Mouse (Mus musculus) thymus, adult 18-20 months (tissue): ENCODE data around the gene Rp9.
"Not testable (repeated sequence)": the region's sequence is repeated elsewhere in the genome, so short reads cannot be mapped to it uniquely, and the experiment has no call there.

ENCODE experiments used
- DNase-seq, 2 experiments: peaks; one replicate each; pipeline ENCODE4 v3.0.0; 2022; ENCODE audit warnings: mixed read lengths in 2 of 2

Gene Rp9

DNA sequence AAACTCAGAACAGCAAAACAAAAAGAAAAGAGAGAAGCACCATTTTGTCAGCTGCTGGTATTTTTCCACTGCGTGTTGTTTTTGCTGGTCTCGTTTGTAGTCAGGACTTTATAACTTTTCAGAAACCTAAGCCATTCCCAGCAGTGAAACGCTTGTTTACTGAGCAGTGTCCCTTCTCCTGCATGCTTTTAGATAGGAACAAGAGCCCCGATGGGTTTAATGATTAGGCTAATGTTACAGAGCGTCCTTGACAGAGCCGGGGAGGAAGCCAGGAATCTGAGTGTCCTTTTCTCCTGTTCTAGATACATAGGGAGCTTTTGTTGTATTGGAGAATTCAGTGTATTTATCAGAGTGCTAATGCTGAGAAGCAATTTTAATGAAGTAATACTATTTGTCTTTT is 52.0 kb downstream of the Rp9 start:
- no peak for DNase-seq

DNA sequence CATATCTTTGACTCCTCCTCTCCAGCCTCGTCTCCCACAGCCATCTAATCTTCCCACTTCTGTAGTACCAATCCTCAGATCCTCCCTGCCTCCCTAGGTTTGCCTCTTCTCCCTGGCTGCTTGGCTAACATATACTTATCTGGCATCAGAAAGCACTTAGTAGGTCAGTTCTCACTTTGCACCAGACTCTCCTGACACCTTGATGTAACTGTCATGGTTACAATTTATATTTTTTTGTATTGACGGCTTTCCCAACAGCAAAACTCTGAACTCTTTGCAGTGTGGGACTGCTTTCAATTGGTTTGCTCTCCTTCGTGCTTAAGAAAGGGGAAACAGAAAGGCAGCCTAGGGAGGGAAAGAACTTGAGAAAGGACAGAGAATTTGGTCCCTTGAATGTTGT is 53.4 kb downstream of the Rp9 start:
- no peak for DNase-seq

DNA sequence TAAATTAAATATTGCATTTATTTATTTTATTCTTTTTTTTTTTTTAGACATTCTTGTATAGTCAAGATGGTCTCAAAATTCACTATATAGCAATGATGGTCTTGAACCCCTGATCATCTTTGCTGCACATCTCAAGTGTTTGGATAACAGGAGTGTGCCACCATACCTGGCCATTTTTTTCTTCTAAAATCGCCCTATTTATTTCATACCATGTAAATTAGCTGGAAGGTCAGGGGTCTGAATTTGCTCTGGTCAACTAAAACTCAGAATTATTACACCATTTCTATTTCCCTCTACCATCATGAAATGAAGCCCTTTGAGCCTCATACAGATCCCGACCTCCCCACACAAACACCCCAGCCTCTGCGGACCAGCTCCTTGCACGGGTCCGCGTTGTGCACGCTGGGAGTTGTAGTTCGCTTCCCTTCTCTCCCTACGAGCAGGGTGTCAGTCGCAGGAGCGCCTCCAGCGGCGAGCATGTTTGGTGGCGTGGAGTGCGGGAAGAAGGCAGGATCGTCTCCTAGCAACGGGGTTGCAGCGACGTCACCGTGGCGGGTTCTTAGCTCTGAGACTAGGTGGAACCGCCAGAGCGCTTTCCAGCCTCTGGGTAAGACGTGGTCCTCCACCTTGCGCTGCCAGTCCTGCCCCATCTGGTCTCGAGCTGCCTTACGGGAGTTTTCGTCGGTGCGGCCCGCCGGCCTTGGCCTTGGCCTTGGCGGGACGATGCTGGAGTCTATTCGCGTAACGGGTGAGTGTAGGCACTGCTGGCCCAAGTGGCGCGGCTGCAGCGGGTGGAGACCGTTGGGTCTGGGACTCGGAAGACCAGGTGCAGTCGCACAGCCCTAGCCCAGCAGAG is 58.3 kb downstream of the Rp9 start, which contains the start of gene 9530077C05Rik:
9530077C05Rik (plus strand) TSS at position 512 of the 856 bp plus-strand sequence.
- DNase-seq = peak; percentile 95 to 96

DNA sequence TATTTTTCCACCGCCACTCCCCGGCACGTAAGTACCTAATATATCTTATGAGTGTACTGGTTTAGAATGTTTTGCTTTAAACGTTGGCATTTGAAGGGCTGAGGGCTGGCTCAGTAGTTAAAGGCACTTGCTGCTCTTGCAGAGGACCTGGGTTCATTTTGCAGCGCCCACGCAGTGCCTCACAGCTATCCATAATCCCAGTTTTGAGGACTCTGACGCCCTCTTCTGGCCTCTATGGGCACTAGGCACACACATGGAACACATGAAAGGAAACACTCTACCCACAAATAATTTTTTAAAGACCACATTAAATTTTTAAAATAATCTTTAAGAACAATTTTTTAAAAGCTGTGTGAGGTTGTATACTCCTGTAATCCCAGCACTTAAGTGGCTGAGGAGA is 60.0 kb downstream of the Rp9 start:
- DNase-seq = no peak

DNA sequence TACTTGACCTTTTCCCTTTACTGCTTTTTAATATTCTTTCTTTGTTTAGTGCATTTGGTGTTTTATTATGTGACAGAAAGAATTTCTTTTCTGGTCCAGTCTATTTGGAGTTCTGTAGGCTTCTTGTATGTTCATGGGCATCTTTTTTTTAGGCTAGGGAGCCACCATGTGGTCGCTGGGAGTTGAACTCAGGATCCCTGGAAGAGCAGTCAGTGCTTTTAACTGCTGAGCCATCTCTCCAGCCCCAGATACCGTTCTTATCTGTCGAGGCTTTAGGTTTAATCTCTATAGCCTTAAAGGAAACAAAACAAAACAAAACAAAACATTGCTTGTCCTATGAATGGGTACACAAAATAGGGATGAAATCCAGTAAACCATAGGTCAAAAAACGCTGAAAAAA is 61.2 kb downstream of the Rp9 start:
- not testable (repeated sequence) for DNase-seq

DNA sequence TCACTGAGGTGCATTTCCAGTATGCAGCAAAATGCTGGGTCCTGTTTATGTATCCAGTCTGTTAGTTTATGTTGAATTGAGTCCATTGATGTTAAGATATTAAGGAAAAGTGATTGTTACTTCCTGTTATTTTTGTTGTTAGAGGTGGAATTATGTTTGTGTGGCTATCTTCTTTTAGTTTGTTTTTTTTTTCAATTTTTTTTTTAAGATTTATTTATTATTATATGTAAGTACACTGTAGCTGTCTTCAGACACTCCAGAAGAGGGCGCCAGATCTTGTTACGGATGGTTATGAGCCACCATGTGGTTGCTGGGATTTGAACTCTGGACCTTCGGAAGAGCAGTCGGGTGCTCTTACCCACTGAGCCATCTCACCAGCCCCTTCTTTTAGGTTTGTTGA is 61.9 kb downstream of the Rp9 start:
- not testable (repeated sequence) for DNase-seq

DNA sequence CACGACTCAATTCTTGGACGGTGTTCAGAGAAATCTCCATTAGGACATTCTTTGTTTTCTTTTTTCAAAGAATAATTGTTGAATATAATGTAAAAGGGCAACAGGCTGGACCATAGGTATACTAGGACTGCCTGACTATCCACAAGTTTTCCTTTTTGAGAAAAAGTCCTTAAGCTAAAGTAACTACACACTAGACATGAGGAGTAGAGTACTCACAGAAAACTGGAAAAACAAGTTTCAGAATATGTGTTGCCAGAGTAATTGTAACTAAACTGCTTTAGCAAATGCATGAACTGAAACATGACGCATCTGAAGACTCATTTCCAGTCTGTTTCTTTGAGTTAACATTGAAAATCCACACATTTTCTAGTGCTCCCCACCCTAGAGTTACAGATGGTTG is 64.1 kb downstream of the Rp9 start:
- no peak for DNase-seq

DNA sequence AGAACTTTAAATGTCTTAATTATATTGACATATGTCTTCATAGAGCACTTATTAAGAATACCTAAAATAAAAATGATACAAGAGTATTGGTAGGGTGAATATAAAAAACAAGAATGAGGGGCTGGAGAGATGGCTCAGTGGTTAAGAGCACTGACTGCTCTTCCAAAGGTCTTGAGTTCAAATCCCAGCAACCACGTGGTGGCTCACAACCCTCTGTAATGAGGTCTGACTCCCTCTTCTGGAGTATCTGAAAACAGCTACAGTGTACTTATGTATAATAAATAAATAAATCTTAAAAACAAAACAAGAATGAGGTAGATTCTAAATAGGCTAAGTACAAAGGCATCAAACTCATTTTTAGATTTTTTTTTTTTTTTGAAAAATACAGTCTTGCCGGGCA is 66.0 kb downstream of the Rp9 start:
- not testable (repeated sequence) for DNase-seq

DNA sequence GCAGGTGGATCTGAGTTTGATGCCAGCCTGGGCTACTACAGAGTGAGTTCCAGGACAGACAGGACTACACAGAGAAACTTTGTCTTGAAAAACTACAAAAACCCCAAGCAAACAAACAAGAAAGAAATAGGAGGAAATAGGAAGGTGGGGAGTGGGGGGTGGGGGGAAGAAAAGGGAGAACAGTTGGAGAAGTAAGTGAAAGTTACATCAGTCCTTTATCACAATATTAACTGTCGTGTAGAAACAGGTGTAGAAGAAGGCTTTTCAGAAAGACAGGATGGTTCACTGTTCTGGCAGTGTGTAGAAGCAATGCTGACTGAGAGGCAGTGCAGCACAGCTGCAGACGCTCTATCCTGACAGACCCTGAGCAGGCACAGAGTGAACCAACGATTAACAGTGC is 66.6 kb downstream of the Rp9 start:
- no peak for DNase-seq

DNA sequence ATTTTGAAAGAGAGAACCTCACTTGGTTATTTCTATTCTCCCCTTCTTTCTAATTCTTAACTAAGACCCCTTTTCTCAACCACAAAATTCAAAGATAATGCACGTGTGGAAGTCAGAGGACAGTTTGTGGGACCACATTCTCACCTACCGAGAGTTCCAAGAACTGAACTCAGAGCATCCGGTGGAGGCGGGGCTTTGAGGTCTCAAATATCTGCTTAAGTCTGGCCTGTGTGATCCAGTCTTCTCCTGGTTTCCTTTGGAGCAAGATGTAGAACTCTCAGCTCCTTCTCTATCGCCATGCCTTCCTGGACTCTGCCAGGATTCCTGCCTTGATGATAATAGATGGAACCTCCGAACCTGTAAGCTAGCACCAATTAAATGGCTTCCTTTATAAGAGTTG is 67.5 kb downstream of the Rp9 start:
- DNase-seq = no peak

DNA sequence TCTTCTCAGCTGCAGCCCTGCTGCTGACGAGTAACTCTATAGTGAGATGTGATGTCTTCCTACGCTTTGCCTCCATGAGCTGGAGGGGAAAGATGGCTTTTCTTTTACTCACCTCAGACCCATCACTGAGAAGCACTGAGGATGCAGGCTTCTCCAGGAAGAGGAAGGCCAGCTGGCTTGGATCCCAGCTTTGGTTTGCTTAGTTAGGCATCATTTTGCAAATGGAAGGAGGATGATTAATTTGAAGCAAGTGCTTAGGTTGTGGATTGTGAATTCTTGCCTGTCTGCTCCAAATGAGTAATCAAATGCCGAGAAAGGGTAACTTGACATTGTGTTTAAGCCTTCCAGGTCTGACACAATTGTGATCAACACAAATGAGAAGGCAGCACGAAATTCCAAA is 70.5 kb downstream of the Rp9 start:
- DNase-seq = no peak

DNA sequence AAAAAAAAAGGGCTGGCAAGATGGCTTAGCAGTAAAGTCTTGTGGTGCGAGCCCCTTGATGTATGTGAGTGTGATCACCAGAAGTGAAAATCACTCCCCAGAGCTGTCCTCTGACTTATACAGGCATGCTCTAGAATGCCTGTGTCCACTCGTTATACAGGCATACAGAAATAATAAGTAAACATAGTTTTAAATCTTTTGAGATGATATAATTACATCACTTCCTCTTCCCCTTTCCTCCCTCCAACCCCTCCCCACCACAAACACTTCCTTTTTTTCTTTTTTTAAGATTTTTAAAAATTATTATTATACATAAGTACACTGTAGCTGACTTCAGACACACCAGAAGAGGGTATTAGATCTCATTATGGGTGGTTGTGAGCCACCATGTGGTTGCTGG is 74.8 kb downstream of the Rp9 start:
- DNase-seq = no peak

DNA sequence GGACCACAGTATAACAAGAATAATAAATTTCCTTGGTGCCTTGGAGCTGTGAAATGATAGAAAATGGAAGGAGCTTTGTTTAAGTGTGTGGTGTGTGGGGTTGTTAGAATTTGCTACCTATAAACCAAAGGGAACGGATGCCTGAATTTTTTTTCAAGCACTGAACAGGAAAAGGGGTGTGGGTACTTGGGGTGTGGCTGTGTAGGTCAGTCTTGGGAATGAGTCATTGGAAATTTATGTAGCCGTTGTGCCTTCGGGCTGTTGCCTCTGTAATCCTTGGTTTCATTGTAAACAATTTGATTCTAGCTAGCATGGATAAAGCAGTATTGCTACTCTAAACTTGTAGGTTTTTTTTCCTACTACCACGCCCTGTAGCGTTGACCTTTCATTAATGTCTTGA is 79.2 kb downstream of the Rp9 start:
- no peak for DNase-seq

DNA sequence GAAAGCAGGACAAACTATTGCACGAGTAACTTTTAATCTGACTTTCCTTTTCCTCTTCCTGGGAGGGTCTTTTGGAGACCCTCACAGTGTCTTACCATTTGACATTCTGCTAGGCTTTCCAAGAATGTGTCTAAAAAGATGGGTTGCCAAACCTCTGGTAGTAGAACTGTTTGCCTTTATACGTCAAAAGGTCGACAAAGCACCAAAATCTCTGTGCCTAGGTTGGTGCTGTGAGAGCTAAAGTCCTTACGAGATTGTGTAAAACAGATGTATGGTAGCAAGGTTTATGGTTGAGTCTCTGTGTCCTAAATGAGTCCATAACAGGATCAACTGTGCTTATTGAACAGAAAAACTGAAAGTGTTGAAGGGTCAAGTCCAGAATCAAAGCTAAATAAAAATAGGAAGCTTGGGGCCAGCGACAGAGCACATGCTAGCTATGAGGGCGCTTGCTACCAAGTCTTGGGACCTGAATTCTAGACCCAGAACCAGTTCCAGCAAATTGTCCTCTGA is 79.8 kb downstream of the Rp9 start:
- DNase-seq = no peak

DNA sequence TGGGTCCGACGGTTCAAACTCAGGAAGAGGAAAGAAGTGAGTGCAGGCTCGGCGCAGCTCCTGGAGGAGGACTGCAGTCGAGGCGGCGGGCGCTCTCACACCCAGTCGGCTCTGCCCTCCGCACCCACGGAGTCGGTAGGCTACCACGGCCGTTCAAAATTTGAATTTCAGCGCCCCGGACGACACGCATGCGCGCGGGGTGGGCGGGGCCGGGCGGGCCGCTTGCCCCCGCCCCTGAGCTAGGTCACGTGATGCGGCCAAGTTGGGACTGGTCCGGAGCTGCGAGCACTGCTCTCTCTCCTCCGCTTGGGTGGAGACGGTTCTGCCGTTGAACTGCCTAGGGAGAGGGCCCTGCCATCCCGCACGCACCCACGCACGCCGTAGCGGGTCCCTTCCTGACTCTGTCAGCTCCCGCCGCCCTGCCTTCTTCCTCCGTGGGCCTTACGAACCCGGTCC is 80.5 kb downstream of the Rp9 start, which contains the start of gene Anln:
Anln (minus strand) TSS at position 168 of the 456 bp plus-strand sequence.
- DNase-seq = peak; percentile 85 to 89

DNA sequence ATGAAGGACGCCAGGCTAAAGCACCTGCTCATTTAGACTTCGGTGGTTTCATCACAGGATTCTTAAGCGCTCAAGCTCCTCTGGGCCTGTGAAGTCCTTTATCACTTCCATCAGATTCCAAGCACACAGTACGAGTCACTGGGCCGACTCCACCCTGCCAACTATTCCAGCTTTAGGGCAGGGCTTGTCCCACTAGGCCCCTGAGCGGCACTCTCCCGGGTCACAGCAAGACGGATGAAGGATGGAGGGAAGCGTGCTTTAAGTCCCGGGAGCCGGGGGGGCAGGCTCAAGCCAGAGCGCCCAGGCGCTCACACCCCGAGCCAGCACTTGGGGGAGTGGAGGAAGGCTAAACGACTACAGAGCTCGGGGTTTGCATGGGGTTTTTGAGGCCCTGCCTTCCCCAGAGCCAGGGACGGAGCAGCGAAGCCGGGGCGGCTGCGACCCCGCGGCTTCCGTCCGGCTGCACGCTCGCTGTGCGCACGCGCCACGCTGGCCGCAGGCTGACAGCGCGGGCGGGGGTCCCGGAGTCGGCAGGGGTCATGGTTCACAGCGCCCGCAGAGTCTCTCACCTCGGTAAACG is 81.1 kb downstream of the Rp9 start:
- no peak for DNase-seq

DNA sequence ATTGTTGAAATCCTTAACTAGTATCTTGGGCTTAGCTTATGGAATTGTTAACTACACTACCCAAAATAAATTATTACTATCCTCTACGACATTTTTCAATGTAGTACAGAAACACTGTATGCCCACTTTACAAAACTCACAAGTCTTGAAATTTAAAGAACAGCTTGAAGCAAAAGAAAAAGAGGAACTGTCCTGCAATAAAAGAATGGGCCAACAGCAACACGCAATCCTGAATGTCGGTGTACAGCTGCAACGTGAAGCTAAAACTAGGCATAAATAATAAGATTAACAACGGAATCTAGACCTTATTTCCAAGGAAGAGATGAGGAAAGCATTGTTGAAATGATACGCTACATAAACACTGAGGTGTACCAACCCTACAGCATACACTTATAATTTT is 81.6 kb downstream of the Rp9 start:
- DNase-seq = no peak

DNA sequence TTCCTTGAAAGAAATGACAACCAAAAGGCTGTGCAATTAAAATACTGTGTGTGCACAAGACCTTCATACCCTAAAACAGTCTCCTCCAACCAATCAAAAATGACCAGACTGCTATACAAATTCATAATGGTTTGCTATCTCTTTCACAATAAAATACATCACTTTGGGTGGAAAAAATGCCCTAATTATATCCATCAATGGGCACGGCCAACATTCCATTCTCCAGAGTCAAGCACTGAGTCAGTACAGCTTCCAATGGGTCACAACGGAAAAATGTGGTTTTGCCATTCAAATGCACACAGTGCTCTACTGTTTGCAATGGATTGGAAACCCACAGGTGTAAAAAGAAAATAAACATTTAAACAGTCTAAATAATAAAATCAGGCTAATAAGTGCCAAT is 83.7 kb downstream of the Rp9 start:
- no peak for DNase-seq

DNA sequence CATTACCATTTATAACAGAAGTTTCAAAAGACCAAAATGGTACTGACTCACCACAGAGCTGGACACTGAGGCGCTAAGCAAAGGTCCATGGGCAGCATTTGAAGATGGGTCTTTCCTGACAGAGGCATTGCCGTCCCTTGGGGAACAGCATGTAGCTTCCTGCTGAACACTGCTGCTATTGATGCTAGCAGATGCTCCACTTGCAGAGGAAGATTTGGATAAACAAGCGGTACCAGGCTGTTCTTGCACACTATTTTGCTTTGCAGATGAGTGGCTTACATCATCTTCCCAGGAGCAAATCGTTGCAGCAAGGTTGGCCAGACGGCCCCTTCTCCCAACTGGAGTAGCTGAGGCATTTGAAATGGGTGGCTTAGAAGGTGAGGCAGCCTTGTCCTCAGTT is 93.5 kb downstream of the Rp9 start:
- DNase-seq = no peak

DNA sequence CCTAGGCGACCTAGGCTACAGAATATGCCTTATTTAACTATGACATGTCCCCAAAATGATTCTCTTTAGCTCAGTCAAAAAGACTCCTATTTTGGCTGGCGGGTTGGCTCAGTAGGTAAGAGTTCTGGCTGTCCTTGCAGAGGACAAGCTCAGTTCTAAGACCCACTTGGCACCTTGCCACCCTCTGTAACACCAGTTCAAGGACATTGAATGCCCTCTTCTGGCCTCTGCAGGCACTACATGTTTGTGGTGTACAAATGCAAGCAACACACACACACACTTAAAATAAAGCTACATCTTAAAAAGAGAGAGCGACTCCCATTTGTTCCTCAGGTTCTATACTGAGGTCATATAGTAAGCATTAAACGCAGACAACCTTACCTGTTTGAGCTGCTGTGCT is 96.8 kb downstream of the Rp9 start:
- no peak for DNase-seq

DNA sequence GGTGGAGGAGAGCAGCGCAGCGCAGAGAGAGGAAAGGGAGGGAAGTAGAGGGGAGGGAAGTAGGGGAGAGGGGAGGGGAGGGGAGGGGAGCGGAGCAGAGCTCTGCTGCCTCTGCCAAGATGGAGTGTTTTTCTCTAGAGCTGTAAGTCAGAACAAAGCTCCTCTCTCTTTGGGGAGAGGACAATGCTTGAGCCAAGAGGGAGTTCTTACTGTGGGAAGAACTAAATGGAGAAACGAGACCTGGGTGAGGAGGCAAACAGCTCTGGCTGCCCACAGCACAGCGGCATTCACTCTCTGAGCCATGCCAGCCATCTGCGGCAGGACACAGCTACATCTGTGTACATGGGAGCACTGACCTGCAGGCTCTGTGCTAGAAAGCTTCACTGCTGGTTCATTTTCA is 101.5 kb downstream of the Rp9 start:
- DNase-seq = no peak

DNA sequence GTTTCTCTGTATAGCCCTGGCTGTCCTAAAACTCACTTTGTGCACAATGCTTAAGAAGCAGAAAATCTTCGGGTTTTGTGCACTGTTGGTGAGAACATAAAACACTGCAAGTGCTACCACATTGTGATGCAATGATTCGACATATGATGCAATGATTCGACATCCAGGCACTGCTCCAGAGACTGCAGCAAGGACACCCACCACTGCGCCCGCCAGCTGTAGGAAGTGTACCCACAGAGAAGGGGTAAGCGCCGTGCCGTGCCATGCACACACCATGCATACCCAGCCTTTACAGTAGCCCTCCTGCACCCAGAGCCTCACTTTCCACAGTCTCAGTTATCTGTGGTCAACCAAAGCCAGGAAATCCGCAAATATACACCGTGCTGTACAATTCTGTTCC is 102.9 kb downstream of the Rp9 start:
- no peak for DNase-seq

DNA sequence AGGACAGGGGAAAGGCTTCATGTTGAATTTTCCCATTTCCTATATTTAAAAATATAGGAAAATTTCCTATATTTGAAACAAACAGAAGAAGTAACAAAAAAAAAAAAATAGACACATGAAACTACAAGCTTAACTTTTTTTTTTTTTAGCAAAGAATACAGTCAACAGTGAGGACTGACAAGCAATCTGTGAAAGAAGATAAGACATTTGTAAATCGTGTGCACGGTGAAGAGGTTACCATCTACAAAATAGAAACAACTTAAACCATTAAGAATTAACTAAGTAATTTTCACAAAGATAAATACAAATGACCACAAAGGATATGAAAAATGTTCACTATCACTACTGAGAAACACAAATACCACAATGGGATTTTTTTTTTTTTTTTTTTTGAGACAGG is 103.3 kb downstream of the Rp9 start:
- DNase-seq = no peak
